Mouse (Mus musculus): ENCODE data around the gene Slit1.

Slit1 gene

DNA sequence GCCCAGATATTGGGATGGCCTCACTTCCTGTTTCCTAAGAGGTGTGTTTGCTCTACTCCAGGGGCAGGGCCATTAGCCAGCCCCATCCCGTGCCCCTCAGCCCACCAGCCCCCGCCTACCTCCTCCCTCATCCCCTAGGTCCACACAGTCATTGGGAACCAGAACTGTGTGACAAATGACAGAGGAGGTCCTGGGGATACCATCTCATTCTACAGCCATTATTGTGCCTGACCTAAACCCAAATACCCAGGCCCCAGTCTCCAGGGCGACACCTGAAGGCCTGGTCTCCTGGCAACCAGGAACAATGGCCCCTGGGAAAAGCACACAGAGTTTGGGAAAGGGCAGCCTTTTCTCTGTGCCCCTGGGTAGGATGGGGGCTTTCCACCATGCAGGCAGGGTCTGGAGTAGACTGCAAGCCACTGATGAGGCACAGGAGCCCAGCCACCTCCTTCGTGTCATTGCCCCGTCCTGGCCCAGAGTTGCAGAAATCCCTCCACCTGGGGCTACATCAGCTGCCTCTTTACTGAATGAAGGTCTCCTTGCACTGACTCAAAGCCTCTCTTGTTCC lies 44.5 kb downstream of the Slit1 start:
- ChIA-PET POLR2A (no interaction called here), CTCF (interaction anchor here in 2 of 4 experiments (1.5 to 1.7 kb wide), 2 partner anchors 13 kb away, joined by 5 to 6 read pairs; no protein-coding TSS in a partner anchor)

GRCm38 (mm10) chr19:41697807-41698515 lies 45.5 kb downstream of the Slit1 start:
- CTCF ChIA-PET: interaction anchor here in 3 of 4 experiments (0.7 to 1.7 kb wide), 5 partner anchors 11 to 69 kb away, joined by 3 to 6 read pairs (median 5); no protein-coding TSS in a partner anchor
- POLR2A ChIA-PET: interaction anchor here in 2 of 4 experiments (0.6 to 0.7 kb wide), 2 partner anchors 22 to 56 kb away, joined by 3 read pairs; no protein-coding TSS in a partner anchor

- ChIA-PET POLR2A (interaction anchor here in 3 of 4 experiments (0.6 to 1.3 kb wide), 5 partner anchors 21 to 473 kb away, joined by 3 to 8 read pairs (median 3); no protein-coding TSS in a partner anchor), CTCF (interaction anchor here (0.5 to 1.7 kb wide), 8 partner anchors 11 to 68 kb away, joined by 3 to 6 read pairs (median 4); no protein-coding TSS in a partner anchor)
These were observed 46.2 kb downstream of the Slit1 start for GRCm38 (mm10) chr19:41697111-41697806.

DNA sequence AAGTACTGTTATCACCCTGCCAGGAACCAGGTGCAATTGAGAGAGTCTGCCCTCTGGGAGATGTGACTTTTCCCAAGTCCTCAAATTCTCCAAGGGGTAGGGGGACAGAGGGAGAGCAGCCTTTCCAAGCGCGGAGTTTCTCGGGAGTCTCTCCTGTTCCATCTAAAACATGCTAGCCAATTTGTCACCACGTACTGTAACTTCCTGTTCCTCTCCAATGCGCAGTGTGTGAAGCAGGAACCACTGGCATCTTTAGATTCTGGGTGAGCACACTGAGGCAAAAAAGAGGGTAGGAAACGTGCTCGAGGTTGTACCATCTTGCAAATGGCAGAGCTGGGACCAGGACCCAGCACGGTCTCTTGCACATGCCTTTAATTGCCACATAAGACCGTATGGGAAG lies 47.0 kb downstream of the Slit1 start:
- POLR2A ChIA-PET: interaction anchor here in 2 of 4 experiments (0.6 to 1.3 kb wide), 2 partner anchors 40 to 474 kb away, joined by 3 to 4 read pairs; no protein-coding TSS in a partner anchor
- CTCF ChIA-PET: interaction anchor here in 1 of 4 experiments (0.6 kb wide), 1 partner anchor 41 kb away, joined by 4 read pairs; no protein-coding TSS in a partner anchor

GRCm38 (mm10) chr19:41695046-41695445 lies 48.4 kb downstream of the Slit1 start:
- ChIA-PET POLR2A (no interaction called here), CTCF (no interaction called here)

- CTCF ChIA-PET: no interaction called here
- POLR2A ChIA-PET: interaction anchor here in 1 of 4 experiments (0.7 kb wide), 1 partner anchor 444 kb away, joined by 3 read pairs; no protein-coding TSS in a partner anchor
These were observed 48.9 kb downstream of the Slit1 start for GRCm38 (mm10) chr19:41694610-41695009.

GRCm38 (mm10) chr19:41693727-41694126 lies 49.7 kb downstream of the Slit1 start:
- CTCF ChIA-PET: no interaction called here
- POLR2A ChIA-PET: interaction anchor here in 2 of 4 experiments (0.6 to 0.7 kb wide), 2 partner anchors 352 to 444 kb away, joined by 3 to 6 read pairs; no protein-coding TSS in a partner anchor

GRCm38 (mm10) chr19:41690064-41690463 lies 53.4 kb downstream of the Slit1 start:
- POLR2A ChIA-PET: no interaction called here
- CTCF ChIA-PET: interaction anchor here in 1 of 4 experiments (0.7 kb wide), 1 partner anchor 25 kb away, joined by 3 read pairs; no protein-coding TSS in a partner anchor

DNA sequence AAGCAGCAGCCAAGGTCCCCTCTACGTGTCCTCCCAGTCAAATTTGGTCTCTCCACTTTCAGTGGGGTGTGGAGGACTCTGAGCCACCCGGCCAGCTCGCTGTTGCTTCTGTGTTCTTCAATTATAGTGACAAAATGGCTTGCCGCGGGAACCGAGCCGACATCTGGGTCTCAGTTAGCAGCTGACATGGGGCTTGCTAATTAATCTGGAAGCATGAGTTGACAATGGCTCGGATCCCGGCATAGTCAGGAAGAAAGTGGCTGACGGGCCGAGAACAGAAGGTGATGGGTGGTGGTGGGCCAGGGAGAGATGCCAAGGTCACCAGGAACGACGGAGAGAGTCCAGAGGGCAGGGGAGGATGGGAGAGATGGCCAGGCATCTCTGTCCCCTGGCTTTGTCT lies 55.2 kb downstream of the Slit1 start:
- CTCF ChIA-PET: interaction anchor here in 1 of 4 experiments (1.6 kb wide), 1 partner anchor 32 kb away, joined by 4 read pairs; no protein-coding TSS in a partner anchor
- POLR2A ChIA-PET: interaction anchor here in 2 of 4 experiments (0.7 to 1.5 kb wide), 3 partner anchors 24 to 31 kb away, joined by 3 to 4 read pairs (median 3); no protein-coding TSS in a partner anchor

- ChIA-PET CTCF (interaction anchor here in 2 of 4 experiments (1.6 to 2.0 kb wide), 3 partner anchors 12 to 56 kb away, joined by 4 to 6 read pairs (median 5); no protein-coding TSS in a partner anchor), POLR2A (interaction anchor here in 2 of 4 experiments (0.7 to 2.1 kb wide), 5 partner anchors 12 to 46 kb away, joined by 3 to 11 read pairs (median 4); no protein-coding TSS in a partner anchor)
These were observed 55.6 kb downstream of the Slit1 start for GRCm38 (mm10) chr19:41687836-41688235.

- CTCF ChIA-PET: interaction anchor here (0.5 to 2.0 kb wide), 20 partner anchors 8 to 496 kb away, joined by 3 to 8 read pairs (median 4); no protein-coding TSS in a partner anchor
These were observed 57.3 kb downstream of the Slit1 start for GRCm38 (mm10) chr19:41686194-41686593.

DNA sequence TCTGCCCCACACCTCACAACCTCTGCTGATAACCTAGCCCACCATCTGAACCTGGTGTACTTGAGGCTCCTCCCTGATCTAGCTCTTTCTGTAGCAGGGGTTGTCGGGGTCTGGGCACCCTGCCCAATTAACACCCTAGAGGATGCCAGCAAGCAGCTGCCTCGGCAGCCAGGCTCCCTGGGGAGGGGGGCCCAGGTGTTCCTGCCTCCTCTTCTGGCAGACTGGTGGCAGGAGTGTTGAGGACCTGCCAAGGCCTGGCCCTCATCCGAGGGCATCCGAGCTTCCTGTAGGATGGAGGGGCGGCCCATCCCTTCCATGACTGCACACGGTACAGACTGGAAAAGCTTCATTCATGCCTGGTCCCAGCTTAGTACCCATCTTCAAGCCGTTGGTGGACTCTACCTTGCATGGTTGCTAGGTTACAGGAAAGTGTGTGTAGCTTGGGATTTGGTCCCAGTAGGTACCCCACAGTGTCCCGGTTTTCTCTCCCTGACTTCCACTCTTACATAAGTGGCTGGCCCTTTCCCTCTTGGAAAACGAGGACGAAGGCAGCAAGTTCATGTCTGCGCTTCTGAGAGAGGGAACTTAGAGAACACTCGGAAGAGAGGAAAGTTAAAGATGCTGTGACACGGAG lies 57.9 kb downstream of the Slit1 start:
- ChIA-PET CTCF (interaction anchor here (0.9 to 2.0 kb wide), 10 partner anchors 9 to 368 kb away, joined by 3 to 8 read pairs (median 6); no protein-coding TSS in a partner anchor), POLR2A (interaction anchor here in 1 of 4 experiments (1.2 to 2.1 kb wide), 3 partner anchors 9 to 27 kb away, joined by 3 to 11 read pairs (median 3); no protein-coding TSS in a partner anchor)

More at GRCm38 (mm10) chr19:41686194-41686593, 57.3 kb downstream of the Slit1 start:
- POLR2A ChIA-PET: interaction anchor here in 2 of 4 experiments (0.8 to 2.1 kb wide), 3 partner anchors 10 to 28 kb away, joined by 3 to 11 read pairs (median 3); no protein-coding TSS in a partner anchor

DNA sequence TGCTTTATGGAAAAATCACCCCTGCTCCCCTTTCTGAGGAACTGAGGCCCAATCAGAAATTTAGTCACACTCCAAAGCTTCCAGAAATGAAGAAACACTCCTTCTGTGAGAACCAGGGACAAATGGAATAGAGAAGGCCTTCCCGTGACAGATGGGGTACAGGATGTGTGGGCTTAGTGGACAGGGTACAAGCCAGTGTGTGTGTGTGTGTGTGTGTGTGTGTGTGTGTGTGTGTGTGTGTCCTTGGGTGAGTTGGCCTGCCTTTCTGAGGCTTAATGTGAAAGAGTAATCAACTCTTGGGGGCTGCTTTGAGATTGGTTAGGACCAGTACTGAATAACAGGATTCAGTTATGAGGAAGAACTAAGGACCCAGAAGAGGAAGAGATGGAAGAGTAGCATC lies 58.6 kb downstream of the Slit1 start:
- POLR2A ChIA-PET: interaction anchor here in 1 of 4 experiments (1.2 kb wide), 1 partner anchor 21 kb away, joined by 3 read pairs; no protein-coding TSS in a partner anchor
- CTCF ChIA-PET: interaction anchor here in 2 of 4 experiments (0.6 to 1.1 kb wide), 3 partner anchors 29 to 502 kb away, joined by 3 to 19 read pairs (median 3); no protein-coding TSS in a partner anchor

- ChIA-PET CTCF (no interaction called here), POLR2A (no interaction called here)
These were observed 59.5 kb downstream of the Slit1 start for GRCm38 (mm10) chr19:41683951-41684350.

DNA sequence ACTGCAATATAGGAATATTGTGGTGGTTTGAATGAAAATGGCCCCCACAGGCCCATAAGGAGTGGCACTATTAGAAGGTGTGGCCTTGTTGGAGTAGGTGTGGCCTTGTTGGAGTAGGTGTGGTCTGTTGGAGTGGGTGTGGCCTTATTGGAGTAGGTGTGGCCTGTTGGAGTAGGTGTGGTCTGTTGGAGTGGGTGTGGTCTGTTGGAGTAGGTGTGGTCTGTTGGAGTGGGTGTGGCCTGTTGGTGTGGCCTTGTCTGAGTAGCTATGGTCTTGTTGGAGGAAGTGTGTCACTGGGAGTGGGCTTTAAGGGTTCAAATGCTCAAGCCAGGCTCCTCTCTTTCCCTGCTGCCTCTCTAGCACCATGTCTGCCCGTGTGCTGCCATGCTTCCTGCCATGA lies 63.2 kb downstream of the Slit1 start:
- CTCF ChIA-PET: interaction anchor here in 2 of 4 experiments (0.7 to 2.0 kb wide), 2 partner anchors 84 to 592 kb away, joined by 3 to 5 read pairs; no protein-coding TSS in a partner anchor
- POLR2A ChIA-PET: interaction anchor here in 1 of 4 experiments (1.3 kb wide), 1 partner anchor 15 kb away, joined by 4 read pairs; no protein-coding TSS in a partner anchor

DNA sequence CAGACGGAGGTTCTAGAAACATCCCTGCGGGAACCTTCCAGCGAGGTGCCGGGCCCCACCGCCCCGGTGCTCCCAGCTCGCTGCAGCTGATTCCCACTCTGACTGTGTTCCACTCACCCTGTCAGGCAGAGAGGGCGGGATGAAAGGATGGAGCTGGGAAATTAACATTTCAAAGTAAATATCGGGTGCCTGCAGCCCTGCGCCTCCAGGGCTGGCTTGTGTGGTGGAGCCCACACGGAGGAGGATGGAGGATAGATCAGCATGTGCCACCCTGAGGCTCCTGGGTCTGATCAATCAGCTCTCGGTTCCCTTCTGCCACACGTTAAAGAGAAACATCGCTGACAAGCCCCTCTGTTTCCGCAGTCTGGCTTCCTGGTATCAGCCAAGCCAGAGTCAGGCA lies 64.4 kb downstream of the Slit1 start:
- ChIA-PET CTCF (interaction anchor here in 1 of 4 experiments (0.7 kb wide), 1 partner anchor 13 kb away, joined by 3 read pairs; no protein-coding TSS in a partner anchor), POLR2A (no interaction called here)

GRCm38 (mm10) chr19:41677575-41677974 lies 65.9 kb downstream of the Slit1 start:
- ChIA-PET POLR2A (interaction anchor here in 3 of 4 experiments (0.6 to 2.7 kb wide), 3 partner anchors 11 to 84 kb away, joined by 3 to 7 read pairs (median 6); no protein-coding TSS in a partner anchor), CTCF (interaction anchor here in 1 of 4 experiments (0.7 kb wide), 1 partner anchor 9 kb away, joined by 3 read pairs; no protein-coding TSS in a partner anchor)

All from embryonic stem cell, embryonic (primary cell).